Mouse (Mus musculus): ENCODE measurements around the gene 4930415O20Rik.

GRCm38 (mm10) chr15:98629464-98629863 lies 58.7 kb downstream of the 4930415O20Rik start:
- TF ChIP-seq POLR2A (IDR thresholded peaks at IDR 0.05; ENCODE audit: low read depth, low read length), result no peak
- TF ChIP-seq CTCF (IDR thresholded peaks at IDR 0.05; ENCODE audit: extremely low read depth, insufficient read length, insufficient replicate concordance, low read depth, low read length), result no peak

Measured in small intestine, adult 2 months (tissue).